Mouse (Mus musculus) A20 (cell line): ENCODE measurements at regions not wholly inside any gene's neighbourhood (a gene's known extent, or its start where the extent isn't known, plus 50 kb on each side); places are given as distances from the start of the nearest gene placed in this dataset.
A peak's percentile ranks its signal among the peaks of the same experiment; 100 is the strongest.

Source experiments
- DNase-seq: peaks from one replicate; pipeline ENCODE4 v3.0.0-alpha.2; 2011; ENCODE audit warnings: low read depth, low spot score

DNA sequence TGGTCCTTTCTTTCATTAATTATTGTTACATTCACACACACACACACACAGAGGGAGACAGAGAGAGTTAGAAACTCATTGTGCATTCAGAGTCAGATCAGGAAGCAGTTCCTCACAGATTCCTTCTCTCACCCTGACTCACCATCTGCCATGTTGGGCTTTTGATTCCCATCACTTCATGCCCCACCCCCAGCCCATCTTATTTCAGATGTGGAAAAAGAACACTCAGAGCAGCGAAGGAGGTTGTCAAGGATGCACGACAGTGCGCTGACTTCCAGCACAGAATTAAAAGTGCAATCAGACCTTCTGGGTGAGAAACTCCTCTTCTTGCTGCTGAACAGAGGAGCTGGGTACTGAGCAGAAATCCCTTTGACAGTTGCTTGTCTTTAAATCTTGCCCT is 438.8 kb upstream of the Kdm8 start:
- no peak for DNase-seq

DNA sequence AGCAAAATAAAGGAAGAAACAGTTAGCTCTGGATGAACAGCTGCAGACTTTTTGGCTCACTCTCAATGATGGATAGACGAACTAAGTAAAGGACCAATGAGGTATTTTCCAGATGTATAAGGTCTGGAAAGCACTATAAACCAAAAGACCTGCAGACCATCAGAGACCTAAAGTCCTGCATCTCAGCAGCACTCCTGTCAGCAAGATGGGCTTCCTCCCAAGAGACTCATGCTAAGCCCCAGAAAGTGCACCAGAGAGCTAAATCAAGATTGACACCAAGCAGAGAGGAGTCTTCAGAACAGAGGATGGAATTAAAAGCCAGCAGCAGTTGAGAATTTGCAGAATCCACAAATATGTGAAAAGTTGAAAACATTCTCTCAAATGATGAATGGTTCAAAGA is 425.2 kb upstream of the Kdm8 start:
- no peak for DNase-seq

DNA sequence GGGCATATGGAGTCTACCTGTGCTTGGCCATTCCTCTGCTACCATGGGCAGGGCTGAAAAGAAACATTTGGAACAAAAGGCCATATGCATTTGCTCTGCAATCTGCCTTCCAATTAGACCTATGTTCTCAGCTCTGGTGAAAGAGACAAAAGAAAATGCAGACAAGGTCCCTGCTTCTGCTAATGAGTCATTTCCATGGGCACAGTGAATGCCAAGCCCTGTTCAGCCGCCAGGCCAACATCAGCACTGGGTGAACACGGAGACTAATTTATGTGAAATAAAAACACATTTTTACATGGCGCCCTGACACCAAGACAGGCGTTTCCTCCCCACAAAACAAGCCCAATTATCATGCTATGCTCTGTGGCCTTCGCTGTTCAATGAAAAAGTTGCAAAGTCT is 419.5 kb upstream of the Kdm8 start:
- DNase-seq, result no peak

DNA sequence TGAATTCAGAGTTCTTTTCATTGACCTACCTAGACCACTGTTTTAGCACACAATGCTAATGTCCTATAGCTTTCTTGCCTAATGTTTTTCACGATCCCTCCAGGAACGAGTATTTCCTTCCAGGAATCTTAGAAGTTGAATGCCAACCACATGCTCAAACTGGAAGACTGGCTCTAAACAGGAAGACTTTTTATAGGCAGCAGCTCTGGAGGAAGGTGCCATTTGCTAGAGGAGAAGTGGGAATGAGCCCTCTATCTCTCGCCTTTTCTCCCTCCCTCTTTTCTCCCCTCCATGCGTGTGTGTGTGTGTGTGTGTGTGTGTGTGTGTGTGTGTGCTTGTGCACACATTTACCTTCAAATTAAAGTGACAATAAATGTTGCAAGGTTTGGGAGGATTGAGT is 410.7 kb upstream of the Kdm8 start:
- no peak for DNase-seq

DNA sequence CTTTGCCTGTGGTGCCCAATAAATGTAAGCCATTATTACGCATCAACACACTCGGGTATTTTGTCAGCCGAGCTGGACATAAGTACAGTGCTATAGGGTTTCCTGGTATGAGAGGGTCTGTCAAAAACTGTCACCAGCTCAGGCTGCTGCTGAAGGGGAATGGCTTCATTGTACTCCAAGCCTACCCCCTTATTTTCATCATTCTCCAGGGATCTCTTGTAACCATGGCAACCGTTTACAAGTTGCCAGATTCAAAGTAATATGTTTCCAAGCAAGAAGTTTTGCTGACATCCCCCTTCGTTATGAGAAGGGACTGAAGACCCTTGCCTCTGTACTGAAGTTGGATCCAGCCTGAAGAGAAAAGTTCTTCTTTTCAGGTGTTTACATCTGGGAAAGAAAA is 410.3 kb upstream of the Kdm8 start:
- no peak for DNase-seq

DNA sequence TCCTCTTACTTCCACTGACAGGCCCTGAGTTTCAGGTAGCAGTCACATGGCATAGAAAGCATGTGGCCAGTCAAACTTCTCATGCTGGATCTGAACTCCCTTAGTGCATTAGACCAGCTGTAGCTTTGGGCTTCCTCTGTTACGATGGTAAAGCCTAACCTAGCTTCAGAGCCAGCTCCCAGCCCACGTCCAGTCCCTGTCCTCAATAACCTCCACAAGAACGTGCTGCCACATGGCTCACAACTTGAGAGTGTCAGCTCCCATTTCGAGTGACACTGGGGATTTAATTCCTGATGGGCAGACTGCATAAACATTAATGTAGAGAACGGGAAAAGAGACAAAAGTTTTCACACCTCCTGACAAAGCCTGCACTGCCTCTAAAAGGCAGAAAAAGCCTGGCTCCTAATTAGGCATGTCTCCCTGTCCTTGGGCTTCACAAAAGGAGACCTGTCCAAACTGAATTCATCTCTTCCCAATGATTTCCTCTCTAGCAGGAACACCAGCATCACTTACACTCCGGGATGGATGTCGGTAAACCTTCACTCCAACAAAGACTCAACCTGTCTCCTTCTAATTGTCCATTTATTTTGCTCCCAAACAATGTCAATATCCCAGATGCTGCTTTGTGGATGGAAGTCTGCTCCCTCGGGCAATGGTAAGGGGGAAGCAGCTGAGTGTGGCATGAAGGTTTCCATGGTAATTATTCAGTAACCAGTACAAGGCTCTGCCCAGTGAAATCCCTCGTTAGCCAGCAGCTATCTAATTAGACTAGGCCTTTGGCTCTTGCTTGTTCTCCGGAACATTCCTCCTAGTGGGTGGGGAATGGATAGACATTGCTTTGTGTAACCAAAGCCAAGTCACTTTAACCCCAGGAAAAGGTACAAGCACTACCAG is 408.1 kb upstream of the Kdm8 start:
- DNase-seq, result no peak

DNA sequence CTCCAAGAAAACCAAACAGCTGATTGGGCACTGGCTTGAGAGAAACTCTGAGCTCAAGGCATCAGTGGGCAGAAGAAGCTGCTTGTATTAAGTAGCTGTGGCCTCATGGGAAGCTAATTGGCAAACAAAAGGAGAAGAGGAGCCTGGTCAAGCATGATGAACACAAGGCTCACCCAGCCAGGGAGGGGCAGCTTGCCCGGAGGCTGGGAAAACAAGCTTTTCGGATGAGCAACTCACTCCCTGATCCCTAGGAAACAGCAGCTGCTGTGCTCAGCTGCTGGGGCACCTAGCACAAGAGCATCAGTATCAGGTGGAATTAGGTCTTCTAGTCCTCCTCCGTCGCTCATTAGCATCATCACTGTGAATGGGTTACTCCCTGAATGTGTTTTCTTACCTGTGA is 405.6 kb upstream of the Kdm8 start:
- DNase-seq, result no peak

DNA sequence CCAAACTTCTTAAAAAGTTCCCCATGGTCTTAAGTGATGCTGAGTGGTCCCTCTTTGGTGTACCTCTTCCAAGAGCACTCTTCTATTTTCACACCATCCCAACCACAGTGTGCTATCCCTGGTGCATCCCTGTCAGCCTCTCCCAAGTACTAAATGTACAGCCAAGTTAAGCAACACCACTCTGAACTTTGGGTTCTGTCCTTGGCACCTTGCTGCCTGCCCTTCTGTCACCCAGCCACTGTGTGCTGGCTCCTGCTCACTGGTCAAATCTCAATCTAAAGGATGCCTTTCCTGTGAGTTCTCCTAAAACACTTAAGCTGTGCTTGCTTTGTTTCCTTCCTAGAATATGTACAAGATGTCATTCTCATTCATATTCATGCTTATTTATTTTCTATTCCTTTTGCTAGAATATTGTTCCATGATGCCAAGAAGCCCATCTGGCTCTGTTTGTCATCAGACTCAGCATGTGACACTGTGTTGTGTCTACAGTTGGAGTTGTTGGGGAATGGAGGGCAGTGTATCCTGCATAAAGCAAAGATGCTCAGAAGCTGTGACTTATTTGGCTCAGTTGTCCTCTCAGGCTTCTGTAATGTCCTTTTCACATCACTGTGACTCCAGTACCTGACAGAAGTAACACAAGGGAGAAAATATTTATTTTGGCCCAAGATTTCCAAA is 388.4 kb upstream of the Kdm8 start:
- no peak for DNase-seq

DNA sequence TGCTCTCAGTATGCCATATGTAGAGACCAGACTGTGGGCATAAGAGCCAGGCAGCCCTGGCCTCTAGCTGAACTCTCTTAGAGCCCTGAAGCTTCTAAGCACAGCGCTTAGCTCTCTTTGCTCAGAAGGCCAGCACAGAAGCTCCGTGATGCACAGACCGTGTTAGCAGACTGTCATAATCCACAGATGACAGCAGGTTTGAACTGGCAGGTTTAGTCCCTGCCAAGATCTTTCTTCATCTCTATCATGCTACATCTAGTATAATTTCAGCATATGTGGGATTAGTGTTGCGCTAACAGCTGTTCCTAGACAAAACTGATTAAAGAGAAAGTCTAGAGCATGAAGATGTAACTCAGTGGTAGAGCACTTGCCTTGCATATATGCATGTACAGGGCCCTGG is 342.0 kb upstream of the Kdm8 start:
- no peak for DNase-seq

DNA sequence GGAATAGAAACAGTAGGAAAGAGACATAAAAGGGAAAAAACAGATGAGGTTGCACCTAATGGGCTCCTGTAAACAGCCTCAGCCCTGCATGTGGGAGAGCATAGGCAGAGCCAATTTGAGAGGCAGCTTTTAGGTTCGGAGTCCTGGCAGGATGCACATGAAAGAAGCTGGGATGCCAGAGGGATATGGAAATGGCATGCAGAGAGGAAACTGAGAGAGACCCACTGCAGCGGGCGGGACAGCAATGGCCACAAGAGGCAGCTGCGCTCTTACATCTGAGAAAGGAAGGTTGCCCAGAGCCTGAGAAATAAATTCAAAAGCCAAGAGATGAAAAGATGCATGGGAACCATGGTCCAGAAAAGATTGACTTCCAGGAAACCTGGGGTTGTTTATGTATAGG is 340.5 kb upstream of the Kdm8 start:
- peak; percentile 3 for DNase-seq

DNA sequence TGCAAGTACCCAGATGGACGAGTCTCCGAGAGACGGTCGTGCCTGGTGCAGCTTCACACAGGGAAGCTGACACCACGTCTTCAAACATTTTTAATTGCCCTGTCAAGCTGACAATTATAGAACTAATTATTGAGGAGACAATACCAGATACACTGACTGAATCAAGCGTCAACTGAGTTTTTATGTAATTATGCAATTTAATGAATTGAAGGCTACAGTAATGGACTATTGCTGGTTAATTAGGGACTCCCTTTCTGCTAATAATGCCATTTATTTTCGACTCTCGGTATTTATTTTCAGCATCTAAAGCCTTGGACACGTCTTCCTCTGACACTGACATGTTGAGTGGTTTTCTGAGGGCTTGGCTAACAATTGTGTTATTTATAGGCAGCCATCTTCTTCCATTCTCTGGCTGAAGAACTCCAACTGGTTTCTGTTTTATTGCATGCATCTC is 331.6 kb upstream of the Kdm8 start:
- no peak for DNase-seq

DNA sequence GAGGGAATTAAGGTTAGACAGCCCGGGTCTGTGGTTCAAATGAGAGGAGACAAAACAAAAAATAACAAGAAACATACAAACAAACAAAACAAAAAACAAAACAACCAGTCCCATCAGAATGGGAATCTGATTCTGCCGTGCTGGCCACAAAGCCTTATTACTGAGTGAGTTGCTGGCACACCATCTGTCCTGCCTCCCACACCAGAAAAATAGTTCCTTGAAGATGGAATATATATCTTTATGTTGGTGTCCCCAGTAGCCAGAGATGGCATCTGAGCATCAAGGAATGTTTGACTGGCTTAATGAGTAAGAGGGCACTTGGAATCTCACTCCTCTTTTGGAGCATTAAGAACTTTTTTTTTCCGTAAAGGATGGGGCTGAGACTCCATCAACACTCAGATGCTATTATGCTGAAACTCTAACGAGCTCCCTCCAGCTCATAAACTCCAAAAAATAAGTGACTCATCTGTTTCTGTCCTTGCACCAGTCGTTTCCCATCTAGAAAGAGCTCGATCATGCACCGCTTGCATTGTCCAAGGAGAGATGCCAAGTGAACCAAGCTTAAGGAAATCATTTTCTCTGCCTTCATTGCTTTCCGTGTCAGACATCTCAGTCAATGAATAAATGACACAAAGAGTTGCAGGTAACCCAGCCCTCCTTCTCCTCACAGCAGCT is 329.0 kb upstream of the Kdm8 start:
- no peak for DNase-seq

DNA sequence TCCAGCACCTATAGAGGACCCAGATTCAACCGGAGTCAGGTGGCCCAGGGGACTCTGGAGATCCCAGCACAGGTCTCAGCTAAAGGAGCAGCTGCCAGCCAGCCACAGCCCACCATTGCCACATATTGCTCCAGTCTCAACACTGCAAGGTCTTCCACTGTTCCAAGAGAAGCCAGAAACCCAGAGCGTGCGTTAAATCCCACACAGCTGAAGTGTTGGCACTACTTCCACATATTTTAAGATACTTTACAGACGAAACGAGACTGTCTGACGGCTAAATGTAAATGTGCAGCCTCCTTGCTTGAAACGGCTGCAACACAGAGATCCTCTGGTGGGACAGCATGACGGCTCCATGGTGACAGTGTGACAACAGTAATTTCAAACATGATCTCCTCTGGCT is 327.3 kb upstream of the Kdm8 start:
- no peak for DNase-seq

DNA sequence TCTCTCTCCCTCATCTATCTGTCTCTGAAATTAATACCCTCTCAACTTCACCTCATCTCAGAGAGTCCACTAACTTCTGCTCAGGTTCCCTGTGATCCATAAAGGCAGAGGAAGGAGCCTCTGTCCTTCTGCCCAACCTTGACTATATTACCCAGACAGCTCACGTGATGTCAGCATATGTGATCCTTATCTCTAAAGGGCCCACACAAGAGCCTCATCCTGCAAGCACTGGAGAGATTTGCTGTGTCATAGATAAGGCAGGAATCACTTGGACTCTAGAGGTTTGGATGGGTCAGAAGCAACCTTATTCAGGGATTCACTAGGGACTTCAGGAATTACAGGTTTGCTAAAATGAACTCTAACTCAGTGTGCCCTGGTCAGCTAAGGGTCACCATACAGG is 315.3 kb upstream of the Kdm8 start:
- no peak for DNase-seq

DNA sequence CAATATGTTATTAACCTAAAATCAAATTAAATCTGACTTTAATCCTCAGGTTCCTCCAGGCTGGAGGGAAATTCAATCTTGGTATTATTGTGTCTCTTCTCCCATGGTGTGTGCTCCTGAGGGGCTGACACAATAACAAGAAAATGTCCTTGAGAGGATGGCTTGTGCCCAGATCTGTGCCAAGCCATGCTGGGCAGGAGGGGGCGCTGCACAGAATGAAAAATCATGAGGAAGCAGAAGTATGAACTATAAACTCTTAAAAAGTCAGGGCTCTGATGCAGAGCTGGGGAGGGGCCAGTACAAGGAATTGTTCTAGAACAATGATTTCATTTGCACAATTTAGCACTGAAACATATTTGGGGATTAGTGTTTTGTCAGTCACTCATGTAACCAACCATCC is 312.5 kb upstream of the Kdm8 start:
- DNase-seq, result no peak

DNA sequence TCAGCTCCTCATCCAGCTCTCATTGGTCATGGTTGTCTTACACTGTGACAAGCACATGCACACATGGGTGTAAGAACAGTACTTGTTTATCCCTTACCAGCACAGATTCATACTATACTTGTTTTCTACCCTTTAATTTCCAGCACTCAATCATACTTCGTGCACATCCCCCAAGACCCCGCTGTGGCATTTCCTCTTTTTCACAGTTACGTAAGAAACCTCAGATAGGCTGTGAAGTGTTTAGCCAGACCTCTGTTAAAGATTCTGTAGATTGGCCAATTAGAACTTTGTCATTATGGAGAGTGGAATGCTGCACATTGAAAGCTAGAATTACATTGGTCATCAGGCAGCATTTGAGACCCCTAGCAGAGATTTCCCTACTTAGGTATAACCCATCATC is 305.9 kb upstream of the Kdm8 start:
- no peak for DNase-seq

DNA sequence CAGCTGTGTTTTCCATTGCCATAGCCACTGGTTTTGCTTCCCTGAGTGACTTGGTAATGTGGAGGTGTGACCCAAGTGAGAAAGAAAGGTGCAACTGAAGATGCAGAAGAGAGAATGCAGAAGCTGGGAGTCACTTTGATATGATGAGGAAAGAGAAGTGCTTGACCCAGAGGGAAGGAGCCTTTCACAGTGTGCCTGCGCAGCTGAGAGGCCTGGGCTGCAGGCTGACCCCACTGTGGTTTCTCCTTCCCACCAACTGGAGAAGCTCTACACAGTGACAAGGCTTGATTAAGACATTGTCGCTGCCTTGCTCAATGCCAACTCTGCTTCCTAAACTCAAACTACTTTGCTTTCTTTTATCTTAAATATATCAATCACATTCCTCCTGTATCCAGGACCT is 305.3 kb upstream of the Kdm8 start:
- no peak for DNase-seq

DNA sequence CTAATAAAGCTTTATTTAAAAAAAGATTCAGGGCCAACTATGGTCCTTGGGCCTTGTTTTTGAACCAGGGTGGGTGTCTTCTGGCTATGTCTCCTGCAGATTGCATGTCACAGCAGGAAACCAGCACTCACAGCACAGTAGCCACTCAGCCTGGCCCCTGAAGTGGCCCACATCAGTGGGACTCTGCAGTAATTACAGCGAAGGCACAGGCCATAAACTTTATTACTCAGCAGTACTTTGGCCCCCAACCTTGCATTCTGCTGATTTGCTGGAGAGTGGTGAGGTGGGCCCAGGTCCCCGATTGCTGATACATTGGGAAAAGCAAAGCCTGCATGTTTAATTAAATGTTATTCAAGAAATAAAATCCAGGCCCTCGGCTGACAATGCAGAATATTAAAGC is 303.6 kb upstream of the Kdm8 start:
- DNase-seq, result no peak

DNA sequence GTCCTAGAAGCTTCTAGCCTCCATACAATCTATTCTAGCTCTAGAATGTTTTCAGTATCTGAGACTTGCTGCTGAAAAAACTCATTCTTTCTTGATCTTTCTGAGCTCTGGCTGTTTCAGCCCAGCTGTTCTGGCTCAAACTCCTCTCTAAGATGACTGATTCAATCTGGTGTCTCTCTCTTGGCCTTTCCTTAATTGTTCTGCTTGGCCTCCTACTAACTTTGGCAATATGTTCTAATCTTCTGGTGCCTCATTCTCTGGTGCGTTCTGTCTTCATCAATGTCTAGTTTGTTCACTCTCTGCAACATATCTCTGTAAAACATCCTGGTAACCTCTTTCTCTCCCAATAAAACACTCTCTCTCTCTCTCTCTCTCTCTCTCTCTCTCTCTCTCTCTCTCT is 302.6 kb upstream of the Kdm8 start:
- no peak for DNase-seq

DNA sequence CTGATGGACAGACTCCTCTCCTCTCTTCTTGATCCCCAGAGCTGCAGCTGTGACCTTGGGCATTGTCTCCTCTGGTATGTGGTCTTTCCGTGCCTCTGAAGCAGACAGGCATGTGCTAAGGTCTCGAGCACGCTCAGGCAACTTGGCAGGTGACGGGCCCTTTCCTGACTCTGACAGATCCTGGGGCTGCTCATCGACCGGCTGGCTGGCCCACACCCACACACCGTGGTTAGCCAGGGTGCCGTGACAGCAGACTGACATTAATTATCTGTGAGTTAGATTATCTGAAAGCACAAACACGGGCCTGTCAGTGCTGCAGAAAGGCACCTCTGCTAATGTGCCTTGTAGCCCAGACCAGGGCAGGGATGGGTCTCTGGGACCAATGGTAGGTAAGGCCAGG is 298.5 kb upstream of the Kdm8 start:
- DNase-seq, result no peak

DNA sequence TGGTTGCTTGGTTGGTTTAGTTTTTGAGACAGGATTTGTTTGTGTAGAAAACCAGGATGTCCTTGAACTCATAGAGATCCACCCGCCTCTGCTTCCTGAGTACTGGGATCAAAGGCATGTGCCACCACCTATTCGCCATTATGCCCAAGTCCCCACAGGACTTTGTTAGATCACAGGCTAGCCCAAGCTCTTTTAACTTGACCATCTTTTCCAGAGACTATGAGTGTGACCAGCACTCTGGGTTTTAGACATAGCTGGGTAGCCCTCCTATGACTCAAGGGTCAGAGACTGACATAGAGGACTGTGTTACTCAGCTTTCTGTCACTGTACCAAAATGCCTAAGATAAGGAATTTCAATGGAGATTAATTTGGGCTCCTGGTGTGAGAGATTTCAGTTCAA is 295.3 kb upstream of the Kdm8 start:
- no peak for DNase-seq

DNA sequence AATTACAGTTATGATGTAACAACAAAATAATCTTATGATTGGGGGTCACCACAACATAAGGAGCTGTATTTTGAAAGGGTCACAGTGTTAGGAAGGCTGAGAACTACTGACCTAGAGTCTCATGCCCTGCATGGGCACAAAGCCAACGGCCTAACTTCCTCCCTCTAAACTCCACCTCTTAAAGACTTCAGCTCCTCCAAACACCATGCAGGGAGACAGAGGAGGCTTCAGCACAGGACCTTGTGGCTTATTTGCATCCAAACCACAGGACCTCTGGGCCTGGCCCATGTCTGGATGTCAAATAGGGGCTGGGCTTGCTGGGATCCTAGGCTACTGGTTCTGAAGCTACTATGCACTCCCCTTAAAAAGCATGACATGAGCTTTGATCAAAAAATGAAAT is 294.7 kb upstream of the Kdm8 start:
- DNase-seq, result no peak

DNA sequence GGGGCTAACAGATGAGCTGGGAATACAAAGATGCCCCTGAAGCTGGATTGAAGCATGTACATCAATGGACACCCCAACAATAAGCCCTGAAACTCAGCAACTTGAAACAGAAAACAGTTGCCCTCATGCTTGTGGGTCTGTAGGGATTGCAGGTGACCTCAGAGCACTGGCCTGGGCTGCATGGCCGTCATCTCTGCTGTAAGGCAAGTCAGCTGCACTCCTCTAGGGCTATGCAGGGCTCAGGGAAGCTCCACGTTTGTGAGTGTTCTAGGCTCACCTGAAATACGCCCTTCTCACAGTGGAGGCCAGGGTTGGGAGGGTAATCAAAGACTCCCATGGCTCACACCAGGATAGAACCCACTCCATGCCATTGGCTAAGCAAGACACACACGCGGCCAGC is 292.2 kb upstream of the Kdm8 start:
- no peak for DNase-seq
